Mouse (Mus musculus) ES-E14 (cell line): ENCODE results near the gene Trpm3.

ENCODE experiments used
- CHD2 ChIP-seq: IDR thresholded peaks from 2 replicates; pipeline ENCODE4 v1.6.1; 2014; ENCODE audit warnings: mild to moderate bottlenecking, low read depth, low read length, inconsistent platforms
- HCFC1 ChIP-seq: IDR thresholded peaks from 2 replicates; pipeline ENCODE4 v1.6.1; 2012; ENCODE audit warnings: low read length, inconsistent platforms, borderline replicate concordance; ENCODE audit not compliant: insufficient read depth
- MAFK ChIP-seq: IDR thresholded peaks from 2 replicates; pipeline ENCODE4 v1.6.1; 2014; ENCODE audit warnings: mild to moderate bottlenecking, low read depth, low read length, inconsistent platforms; ENCODE audit not compliant: insufficient read depth
- ZC3H11A ChIP-seq: IDR thresholded peaks from 2 replicates; pipeline ENCODE4 v1.6.1; 2012; ENCODE audit warnings: low read depth, mild to moderate bottlenecking, inconsistent platforms, low read length, borderline replicate concordance
- ZNF384 ChIP-seq: IDR thresholded peaks from 2 replicates; pipeline ENCODE4 v1.6.1; 2012; ENCODE audit warnings: low read depth, low read length, inconsistent platforms

GRCm38 (mm10) chr19:22121631-22122030, 17.2 kb upstream of the Trpm3 start:
- TF ChIP-seq CHD2 (no peak), MAFK (no peak), ZNF384 (no peak), ZC3H11A (no peak), HCFC1 (no peak)
